Mouse (Mus musculus): ENCODE data around the gene B4galnt4.

Gene B4galnt4

GRCm38 (mm10) chr7:141103161-141103560, 42.3 kb downstream of the B4galnt4 start:
- no peak for ATAC-seq (ENCODE audit: insufficient number of reproducible peaks, low FRiP score, low TSS enrichment)

GRCm38 (mm10) chr7:141115874-141116273, 55.0 kb downstream of the B4galnt4 start:
- no peak for ATAC-seq (ENCODE audit: insufficient number of reproducible peaks, low FRiP score, low TSS enrichment)

GRCm38 (mm10) chr7:141117636-141118035, 56.7 kb downstream of the B4galnt4 start, which contains the start of gene Ano9:
TSS of gene Ano9 (minus strand) at chr7:141117806.
- no peak for ATAC-seq (ENCODE audit: insufficient number of reproducible peaks, low FRiP score, low TSS enrichment)

- no peak for ATAC-seq (ENCODE audit: insufficient number of reproducible peaks, low FRiP score, low TSS enrichment)
These were observed 58.6 kb downstream of the B4galnt4 start for GRCm38 (mm10) chr7:141119487-141119886.

- no peak for ATAC-seq (ENCODE audit: insufficient number of reproducible peaks, low FRiP score, low TSS enrichment)
These were observed 59.7 kb downstream of the B4galnt4 start for GRCm38 (mm10) chr7:141120605-141121004.

GRCm38 (mm10) chr7:141121051-141121531, 60.2 kb downstream of the B4galnt4 start:
- no peak for ATAC-seq (ENCODE audit: insufficient number of reproducible peaks, low FRiP score, low TSS enrichment)

All from cerebellum, adult (tissue).